Mouse (Mus musculus) thymus, adult 2 months (tissue): Measurements from ENCODE around the gene Cryzl2.

Experiments used
- CTCF ChIP-seq: fragments of 200-500 bp; IDR thresholded peaks from 2 replicates; pipeline ENCODE4 v1.5.1; 2012; ENCODE audit warnings: mild to moderate bottlenecking, control low read depth, low read length, moderate library complexity, borderline replicate concordance; ENCODE audit not compliant: control insufficient read depth, poor library complexity, insufficient read depth; ENCODE audit errors: extremely low read depth
- POLR2A ChIP-seq: fragments of 200-500 bp; IDR thresholded peaks from 2 replicates; pipeline ENCODE4 v1.6.1; 2012; ENCODE audit warnings: mild to moderate bottlenecking, low read length, control low read depth, moderate library complexity; ENCODE audit not compliant: control insufficient read depth, poor library complexity, insufficient read depth; ENCODE audit errors: extremely low read depth

GRCm38 (mm10) chr1:157417861-157418260, 40.5 kb upstream of the Cryzl2 start:
- TF ChIP-seq CTCF (no peak), POLR2A (no peak)
